Mouse (Mus musculus) liver, embryonic 14.5 days (tissue): Measurements from ENCODE around the gene Nup188. TPM values are rescaled to one million over a fixed set of nuclear protein-coding genes. Genes with fewer than 3 reads are reported as not detected.
A peak's percentile ranks its signal among the peaks of the same experiment; 100 is the strongest.

Experiments
- ATAC-seq: fragments of 200-750 bp; cut with Nextera tagmentation; 2 replicates; pipeline ENCODE4 v1.8.0; 2017; ENCODE audit warnings: moderate number of reproducible peaks, mild to moderate bottlenecking, moderate library complexity; ENCODE audit not compliant: insufficient read depth
- DNase-seq, 3 experiments: peaks; one replicate each; pipeline ENCODE4 v3.0.0-alpha.2; 2012 to 2013; ENCODE audit warnings: low read depth in 3 of 3, low spot score in 3 of 3
- H3K27ac ChIP-seq: fragments of 300-500 bp; sonication (generic); 2 replicates; pipeline ENCODE4 v1.5.1; 2014; ENCODE audit warnings: moderate library complexity, mild to moderate bottlenecking, control low read depth, inconsistent platforms
- H3K27me3 ChIP-seq: fragments of 300-500 bp; sonication (generic); 2 replicates; pipeline ENCODE4 v1.6.1; 2014; ENCODE audit warnings: mild to moderate bottlenecking, low read length, moderate library complexity; ENCODE audit not compliant: control insufficient read depth, insufficient read depth
- H3K36me3 ChIP-seq: fragments of 300-500 bp; sonication (generic); replicated peaks from 2 replicates; pipeline ENCODE4 v1.6.1; 2014; ENCODE audit warnings: low read depth; ENCODE audit not compliant: control insufficient read depth, insufficient read depth
- H3K4me1 ChIP-seq, 2 experiments: fragments of 200-500 bp in 1 of 2; fragments of 300-500 bp in 1 of 2; sonication (generic) in 1 of 2; replicated peaks; 2 replicates each; pipeline ENCODE4 v1.6.1; 2012 to 2014; ENCODE audit warnings: antibody characterized with exemption in 1 of 2, inconsistent platforms in 1 of 2, low read length in 1 of 2; ENCODE audit not compliant: control insufficient read depth in 2 of 2, insufficient read depth in 2 of 2
- H3K4me2 ChIP-seq: fragments of 300-500 bp; sonication (generic); 2 replicates; pipeline ENCODE4 v1.6.1; 2014; ENCODE audit warnings: low read depth, mild to moderate bottlenecking, control low read depth, moderate library complexity
- H3K4me3 ChIP-seq, 2 experiments: fragments of 200-500 bp in 1 of 2; fragments of 300-500 bp in 1 of 2; sonication (generic) in 1 of 2; 2 replicates each; pipeline ENCODE4 v1.5.1; 2012 to 2014; ENCODE audit warnings: low read depth in 2 of 2, low read length in 2 of 2, mild to moderate bottlenecking in 2 of 2, control low read depth in 1 of 2, inconsistent platforms in 1 of 2, moderate library complexity in 1 of 2; ENCODE audit not compliant: insufficient read depth in 1 of 2
- H3K9ac ChIP-seq: fragments of 300-500 bp; sonication (generic); replicated peaks from 2 replicates; pipeline ENCODE4 v1.6.1; 2014; ENCODE audit warnings: mild to moderate bottlenecking, control low read depth, moderate library complexity
- H3K9me3 ChIP-seq: fragments of 300-500 bp; sonication (generic); 2 replicates; pipeline ENCODE4 v1.6.1; 2016; ENCODE audit warnings: low read length, mixed read lengths; ENCODE audit not compliant: control insufficient read depth
- CTCF ChIP-seq: IDR thresholded peaks from 2 replicates; pipeline ENCODE4 v1.5.1; 2016; ENCODE audit warnings: antibody characterized with exemption, low read depth, control low read depth
- EP300 ChIP-seq: IDR thresholded peaks from 2 replicates; pipeline ENCODE4 v1.6.1; 2016; ENCODE audit warnings: antibody characterized with exemption, low read depth
- WGBS: fragments of 180-500 bp; shearing (Covaris S2); extraction: QIAGEN DNeasy Blood & Tissue Kit; methylation state at CpG from one replicate; pipeline ENCODE4 v1.1.7; 2014; ENCODE audit not compliant: insufficient replicate concordance; 5-methylcytosine and 5-hydroxymethylcytosine counted together
- polyA plus RNA-seq, 2 experiments: library from polyadenylated mRNA; depleted of rRNA in 1 of 2; stranded (reverse) in 1 of 2; unstranded in 1 of 2; fragments of >200 nt; fragmentation: Nextera tagmentation in 1 of 2; extraction: Ambion mirVana in 1 of 2; gene quantifications; 2 replicates each; pipeline versions ENCODE4 v1.2.1 to v1.2.3; 2012 to 2014

The Nup188 gene
- polyA plus RNA-seq, 2 experiments: 16.1 to 19.1 TPM

DNA sequence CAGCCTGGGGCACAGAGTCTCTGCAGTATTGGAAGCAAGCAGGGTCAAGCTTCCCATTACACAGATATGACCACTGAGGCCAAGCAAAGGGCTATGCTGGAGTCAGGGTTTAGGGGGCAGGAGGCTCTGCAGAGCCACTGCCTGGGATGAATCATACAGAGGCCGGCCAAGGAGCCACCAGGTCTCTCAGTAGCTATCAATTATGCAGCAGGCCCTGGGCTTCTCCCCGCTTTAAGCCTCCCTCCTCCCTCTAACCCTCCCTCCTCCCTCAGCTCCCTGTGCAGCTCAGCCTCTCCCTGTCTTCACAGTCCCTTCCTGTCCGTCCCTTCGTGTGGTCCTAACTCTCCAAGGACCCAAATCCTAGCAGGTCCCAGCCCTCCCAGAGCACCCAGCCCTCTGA, 70.1 kb downstream of the Nup188 start:
- H3K4me1 ChIP-seq: peaks cover 7 to 13% of the 10 kb centered on the region in 2 experiments
- H3K9me3 ChIP-seq: no peaks in the 10 kb centered on the region
- no peak for DNase-seq
- no peak overlapping the region for H3K4me3 ChIP-seq
- no peaks in the 10 kb centered on the region for H3K36me3 ChIP-seq
- no peak for ATAC-seq
- no peak overlapping the region for H3K9ac ChIP-seq
- no peak for TF ChIP-seq EP300
- TF ChIP-seq CTCF: no peak
- H3K4me2 ChIP-seq: no peak overlapping the region
- H3K27me3 ChIP-seq: no peaks in the 10 kb centered on the region
- WGBS: 52% methylated on average over 4 of the region's 4 CpGs
- no peak overlapping the region for H3K27ac ChIP-seq

DNA sequence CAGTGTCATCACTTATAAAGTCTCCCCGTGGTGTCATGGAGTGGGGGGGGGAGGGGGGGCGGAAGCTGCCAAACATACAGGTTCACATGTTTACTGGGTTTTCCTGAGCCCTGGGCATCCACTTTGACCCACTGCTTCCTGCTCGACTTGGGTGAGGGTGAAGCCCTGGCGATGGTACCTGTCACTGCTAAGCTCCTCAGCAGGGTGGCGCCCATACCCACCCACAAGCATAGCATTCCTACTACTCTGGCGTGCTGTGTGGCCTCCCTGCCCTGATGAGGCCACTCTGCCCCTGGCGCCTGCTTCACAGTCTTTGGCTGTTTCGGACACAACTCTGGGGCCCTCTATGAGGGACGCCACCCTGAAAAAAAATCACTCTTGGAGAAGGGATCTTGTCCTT, 70.7 kb downstream of the Nup188 start:
- Histone ChIP-seq H3K9me3 (no peaks in the 10 kb centered on the region), H3K9ac (no peak overlapping the region), H3K4me2 (no peak overlapping the region), H3K36me3 (no peaks in the 10 kb centered on the region), H3K4me1 (peaks cover 7 to 13% of the 10 kb centered on the region in 2 experiments), H3K27me3 (no peaks in the 10 kb centered on the region), H3K4me3 (no peak overlapping the region), H3K27ac (no peak overlapping the region)
- WGBS: 68% methylated on average over 9 of the region's 9 CpGs
- DNase-seq: no peak
- no peak for ATAC-seq
- TF ChIP-seq CTCF (0 out of 2 replicates have a peak, but pooled peaks have one; percentile 10), EP300 (no peak)

DNA sequence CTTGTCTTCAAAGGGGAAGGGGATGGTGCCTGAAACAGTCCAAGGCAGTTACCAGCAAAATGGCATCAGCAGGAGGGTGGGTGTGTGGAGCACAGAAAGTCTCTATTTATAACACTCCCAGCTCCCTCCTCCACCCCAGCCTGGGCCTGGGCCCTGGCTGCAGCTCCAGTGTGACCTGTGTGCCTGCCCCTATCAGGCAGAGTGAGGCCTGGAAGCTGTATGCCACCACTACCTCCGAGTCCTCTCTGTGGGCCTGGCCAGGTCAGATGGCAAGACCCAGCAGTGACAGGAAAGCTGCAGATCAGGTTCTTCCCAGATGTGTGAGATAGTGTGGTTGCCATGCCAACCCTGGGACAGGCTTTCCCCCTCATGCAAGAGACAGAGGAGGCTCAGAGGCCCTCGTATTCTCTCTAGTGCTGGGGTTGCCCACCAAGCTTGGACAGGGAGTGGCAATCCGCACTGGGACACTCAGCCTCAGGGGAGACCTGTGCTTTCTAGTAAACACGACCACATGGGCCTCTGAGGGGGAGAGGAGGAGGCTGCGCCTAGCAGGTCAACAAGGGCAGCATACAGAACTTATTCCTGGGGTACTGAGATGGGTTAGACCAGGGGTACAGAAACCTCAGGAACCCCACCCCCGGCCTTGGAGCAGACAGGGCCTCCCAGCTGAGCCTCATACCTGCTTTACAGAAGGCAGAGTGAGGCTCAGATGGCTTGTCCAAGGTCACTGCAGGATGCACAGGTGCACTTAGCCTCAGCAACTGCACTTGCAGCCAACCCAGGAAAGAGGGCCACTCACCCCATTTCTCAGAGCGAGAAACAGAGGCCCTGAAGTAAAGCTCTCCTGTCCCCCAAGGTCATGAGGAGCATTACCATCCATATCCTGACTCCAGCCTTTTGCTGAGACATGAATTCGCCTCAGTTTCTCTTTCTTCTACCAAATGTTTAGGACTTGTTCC, 71.6 kb downstream of the Nup188 start:
- DNase-seq: no peak

DNA sequence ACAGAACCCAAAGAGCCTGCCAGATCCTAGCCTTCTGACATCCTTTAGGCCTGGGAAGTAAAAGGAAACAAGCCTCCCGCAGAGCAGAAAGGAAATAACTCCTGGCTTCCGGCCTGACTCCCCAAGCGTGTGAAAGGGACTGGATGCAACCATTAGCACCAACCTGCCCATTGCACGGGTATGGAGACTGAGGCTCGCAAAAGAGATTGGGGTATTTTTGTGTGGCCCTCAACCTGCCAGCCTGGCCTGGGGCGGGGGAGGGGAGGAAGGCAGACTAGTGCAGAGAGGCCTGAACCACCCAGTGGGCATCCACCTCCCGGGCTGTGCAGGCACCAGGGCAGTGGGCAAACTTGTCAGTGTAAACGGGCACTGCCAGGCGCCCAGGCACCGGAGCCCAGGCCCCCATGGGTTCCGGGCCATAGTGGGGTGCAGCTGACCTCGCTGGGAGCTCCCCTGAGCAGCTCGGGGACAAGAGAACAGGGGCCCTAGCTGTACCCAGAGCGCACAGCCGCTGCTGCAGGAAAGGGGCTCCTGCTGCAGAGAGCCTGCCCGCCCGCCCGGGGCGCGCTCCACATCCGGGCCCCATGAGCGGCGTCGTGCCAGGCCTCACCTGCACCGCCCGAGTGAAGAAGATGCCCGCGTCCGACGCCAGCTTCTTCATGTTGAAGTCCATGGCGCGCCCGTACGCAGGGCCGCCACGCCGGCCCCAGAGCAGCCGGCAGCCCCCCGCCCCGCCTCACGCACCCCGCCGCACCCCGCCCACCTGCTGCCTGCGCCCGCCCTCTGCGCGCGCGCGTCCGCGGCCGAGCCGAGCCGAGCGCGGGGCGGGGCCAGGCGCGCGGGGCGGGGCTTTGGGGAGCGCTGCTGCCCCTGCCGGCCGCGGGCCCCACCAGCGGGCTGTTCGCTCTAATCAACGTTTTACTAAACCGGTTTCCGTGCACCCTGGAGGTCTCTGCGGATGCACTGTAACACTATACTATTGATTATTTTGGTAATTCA, 72.6 kb downstream of the Nup188 start, which contains the start of gene Sh3glb2:
TSS of gene Sh3glb2 (minus strand) at position 805 of the 999 bp plus-strand sequence.
- Histone ChIP-seq H3K9ac (peak within 1 kb of the TSS; percentile 59), H3K9me3 (no peaks in the 10 kb centered on the region; the same call in 1 of the 2 replicates), H3K27me3 (no peaks in the 10 kb centered on the region), H3K27ac (no peak within 1 kb of the TSS), H3K4me3 (peak within 1 kb of the TSS; percentile 70 to 82), H3K4me1 (peaks cover 7 to 15% of the 10 kb centered on the region in 2 experiments), H3K4me2 (peak within 1 kb of the TSS; percentile 83), H3K36me3 (no peaks in the 10 kb centered on the region)
- WGBS: under 1% methylated on average over 55 of the region's 73 CpGs
- DNase-seq (peak; percentile 52 to 66 (median 63)), ATAC-seq (peak; percentile 61)
- TF ChIP-seq EP300 (no peak), CTCF (peak; percentile 53)

More for the DNA sequence above, 71.6 kb downstream of the Nup188 start:
- Histone ChIP-seq H3K27ac (no peak overlapping the region), H3K4me1 (peaks cover 7 to 13% of the 10 kb centered on the region in 2 experiments), H3K9ac (peak overlapping the region; percentile 59), H3K36me3 (no peaks in the 10 kb centered on the region), H3K27me3 (no peaks in the 10 kb centered on the region), H3K4me2 (peak overlapping the region; percentile 83), H3K4me3 (peak overlapping the region; percentile 70 to 82; a peak in 3 of 4 replicates), H3K9me3 (no peaks in the 10 kb centered on the region; the same call in 1 of the 2 replicates)
- 52% methylated on average over 8 of the region's 8 CpGs for WGBS
- no peak for ATAC-seq
- TF ChIP-seq EP300 (no peak), CTCF (no peak)
